Mouse (Mus musculus): ENCODE measurements at regions not wholly inside any gene's neighbourhood (a gene's known extent, or its start where the extent isn't known, plus 50 kb on each side); places are given as distances from the start of the nearest gene placed in this dataset.

DNA sequence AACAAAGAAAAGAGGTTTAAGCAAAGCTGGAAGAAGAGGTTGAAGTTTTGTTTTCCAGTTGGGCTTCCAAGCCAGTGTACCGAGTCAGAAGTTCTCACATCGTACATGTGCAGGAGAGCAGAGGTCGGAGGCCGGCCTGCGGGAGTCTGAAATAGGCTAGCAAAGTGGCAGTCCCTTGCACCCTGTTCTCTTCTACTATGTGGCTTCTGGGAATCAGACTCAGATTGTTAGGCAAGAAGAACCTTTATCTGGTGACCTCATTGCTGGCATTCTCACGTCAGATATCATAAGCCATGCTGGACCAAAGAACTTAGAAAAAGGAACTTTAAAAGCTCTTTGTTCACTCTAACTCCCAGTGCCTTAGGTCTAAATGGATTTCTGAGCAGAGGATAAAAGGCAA, 112.0 kb upstream of the Tbl1xr1 start:
- Histone ChIP-seq H3K4me3 (no peak overlapping the region), H3K79me2 (ENCODE audit: control insufficient read depth, insufficient read depth) (no peaks in the 10 kb centered on the region), H3K27me3 (ENCODE audit: control insufficient read depth, insufficient read depth, insufficient read length) (no peaks in the 10 kb centered on the region), H3K4me2 (ENCODE audit: low read depth) (no peak overlapping the region), H3ac (ENCODE audit: control insufficient read depth, insufficient read length) (no peak overlapping the region), H3K36me3 (ENCODE audit: control insufficient read depth, insufficient read depth) (no peaks in the 10 kb centered on the region)
- TF ChIP-seq MYOD1 (IDR thresholded peaks at IDR 0.05; ENCODE audit: control insufficient read depth in 1 of 3, insufficient read length in 2 of 3, low read depth in 2 of 3) (no peak), TCF3 (IDR thresholded peaks at IDR 0.05; ENCODE audit: insufficient read length, low read depth) (no peak), USF1 (IDR thresholded peaks at IDR 0.05; ENCODE audit: low read depth) (no peak), MAX (IDR thresholded peaks at IDR 0.05; ENCODE audit: low read depth) (no peak), POLR2A (IDR thresholded peaks at IDR 0.05; ENCODE audit: insufficient read length, low read depth) (no peak), E2F4 (IDR thresholded peaks at IDR 0.05; ENCODE audit: insufficient read depth) (no peak), TCF12 (IDR thresholded peaks at IDR 0.05; ENCODE audit: insufficient read depth, poor library complexity, severe bottlenecking) (no peak), POLR2AphosphoS2 (IDR thresholded peaks at IDR 0.05; ENCODE audit: insufficient read length, low read depth) (no peak), REST (IDR thresholded peaks at IDR 0.05; ENCODE audit: insufficient read depth, insufficient read length) (no peak), CEBPB (IDR thresholded peaks at IDR 0.05; ENCODE audit: insufficient read depth, poor library complexity, severe bottlenecking) (no peak), MYOG (IDR thresholded peaks at IDR 0.05; ENCODE audit: control insufficient read depth in 1 of 3, insufficient read depth in 1 of 3, insufficient read length in 2 of 3, low read depth in 2 of 3) (no peak), SRF (IDR thresholded peaks at IDR 0.05; ENCODE audit: control insufficient read depth, insufficient read length, low read depth) (no peak)

- Histone ChIP-seq H3K36me3 (ENCODE audit: control insufficient read depth, insufficient read depth) (no peaks in the 10 kb centered on the region), H3ac (ENCODE audit: control insufficient read depth, insufficient read length) (no peak overlapping the region), H3K4me2 (ENCODE audit: low read depth) (no peak overlapping the region), H3K4me3 (no peak overlapping the region), H3K27me3 (ENCODE audit: control insufficient read depth, insufficient read depth, insufficient read length) (no peaks in the 10 kb centered on the region), H3K79me2 (ENCODE audit: control insufficient read depth, insufficient read depth) (no peaks in the 10 kb centered on the region)
- TF ChIP-seq TCF12 (IDR thresholded peaks at IDR 0.05; ENCODE audit: insufficient read depth, poor library complexity, severe bottlenecking) (no peak), USF1 (IDR thresholded peaks at IDR 0.05; ENCODE audit: low read depth) (no peak), MYOD1 (IDR thresholded peaks at IDR 0.05; ENCODE audit: control insufficient read depth in 1 of 3, insufficient read length in 2 of 3, low read depth in 2 of 3) (no peak), POLR2AphosphoS2 (IDR thresholded peaks at IDR 0.05; ENCODE audit: insufficient read length, low read depth) (no peak), SRF (IDR thresholded peaks at IDR 0.05; ENCODE audit: control insufficient read depth, insufficient read length, low read depth) (no peak), REST (IDR thresholded peaks at IDR 0.05; ENCODE audit: insufficient read depth, insufficient read length) (no peak), MAX (IDR thresholded peaks at IDR 0.05; ENCODE audit: low read depth) (no peak), POLR2A (IDR thresholded peaks at IDR 0.05; ENCODE audit: insufficient read length, low read depth) (no peak), CEBPB (IDR thresholded peaks at IDR 0.05; ENCODE audit: insufficient read depth, poor library complexity, severe bottlenecking) (no peak)
These were observed 110.9 kb upstream of the Tbl1xr1 start for GRCm38 (mm10) chr3:21965556-21965955.

DNA sequence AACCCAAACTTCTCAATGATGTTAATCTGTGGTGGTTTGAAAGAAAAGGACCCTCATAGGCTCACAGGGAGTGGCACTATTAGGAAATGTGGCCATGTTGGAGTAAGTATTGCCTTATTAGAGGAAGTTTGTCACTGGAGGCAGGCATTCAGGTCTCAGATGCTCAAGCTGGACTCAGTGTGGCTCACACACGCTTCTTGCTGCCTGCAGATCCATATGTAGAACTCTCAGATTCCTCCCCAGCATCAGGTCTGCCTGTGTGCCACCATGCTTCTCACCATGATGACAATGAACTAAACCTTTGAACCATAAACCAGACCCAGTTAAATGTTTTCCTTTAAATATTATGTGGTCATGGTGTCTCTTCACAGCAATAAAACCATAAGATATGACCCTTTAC, 104.7 kb upstream of the Tbl1xr1 start:
- Histone ChIP-seq H3K79me2 (ENCODE audit: control insufficient read depth, insufficient read depth) (no peaks in the 10 kb centered on the region), H3ac (ENCODE audit: control insufficient read depth, insufficient read length) (no peak overlapping the region), H3K4me3 (no peak overlapping the region), H3K36me3 (ENCODE audit: control insufficient read depth, insufficient read depth) (no peaks in the 10 kb centered on the region), H3K27me3 (ENCODE audit: control insufficient read depth, insufficient read depth, insufficient read length) (no peaks in the 10 kb centered on the region), H3K4me2 (ENCODE audit: low read depth) (no peak overlapping the region)
- TF ChIP-seq USF1 (IDR thresholded peaks at IDR 0.05; ENCODE audit: low read depth) (no peak), SRF (IDR thresholded peaks at IDR 0.05; ENCODE audit: control insufficient read depth, insufficient read length, low read depth) (no peak), POLR2A (IDR thresholded peaks at IDR 0.05; ENCODE audit: insufficient read length, low read depth) (no peak), TCF3 (IDR thresholded peaks at IDR 0.05; ENCODE audit: insufficient read length, low read depth) (no peak), E2F4 (IDR thresholded peaks at IDR 0.05; ENCODE audit: insufficient read depth) (no peak), TCF12 (IDR thresholded peaks at IDR 0.05; ENCODE audit: insufficient read depth, poor library complexity, severe bottlenecking) (no peak), CEBPB (IDR thresholded peaks at IDR 0.05; ENCODE audit: insufficient read depth, poor library complexity, severe bottlenecking) (no peak), MYOG (IDR thresholded peaks at IDR 0.05; ENCODE audit: control insufficient read depth in 1 of 3, insufficient read depth in 1 of 3, insufficient read length in 2 of 3, low read depth in 2 of 3) (no peak), REST (IDR thresholded peaks at IDR 0.05; ENCODE audit: insufficient read depth, insufficient read length) (no peak), MYOD1 (IDR thresholded peaks at IDR 0.05; ENCODE audit: control insufficient read depth in 1 of 3, insufficient read length in 2 of 3, low read depth in 2 of 3) (no peak), MAX (IDR thresholded peaks at IDR 0.05; ENCODE audit: low read depth) (no peak), POLR2AphosphoS2 (IDR thresholded peaks at IDR 0.05; ENCODE audit: insufficient read length, low read depth) (no peak)

GRCm38 (mm10) chr3:21973153-21973552, 103.3 kb upstream of the Tbl1xr1 start:
- no peaks in the 10 kb centered on the region for H3K36me3 ChIP-seq (ENCODE audit: control insufficient read depth, insufficient read depth)
- TF ChIP-seq POLR2AphosphoS2 (IDR thresholded peaks at IDR 0.05; ENCODE audit: insufficient read length, low read depth) (no peak), POLR2A (IDR thresholded peaks at IDR 0.05; ENCODE audit: insufficient read length, low read depth) (no peak), TCF3 (IDR thresholded peaks at IDR 0.05; ENCODE audit: insufficient read length, low read depth) (no peak), MAX (IDR thresholded peaks at IDR 0.05; ENCODE audit: low read depth) (no peak), E2F4 (IDR thresholded peaks at IDR 0.05; ENCODE audit: insufficient read depth) (no peak), REST (IDR thresholded peaks at IDR 0.05; ENCODE audit: insufficient read depth, insufficient read length) (no peak), CEBPB (IDR thresholded peaks at IDR 0.05; ENCODE audit: insufficient read depth, poor library complexity, severe bottlenecking) (no peak), MYOG (IDR thresholded peaks at IDR 0.05; ENCODE audit: control insufficient read depth in 1 of 3, insufficient read depth in 1 of 3, insufficient read length in 2 of 3, low read depth in 2 of 3) (no peak), SRF (IDR thresholded peaks at IDR 0.05; ENCODE audit: control insufficient read depth, insufficient read length, low read depth) (no peak)
- no peak overlapping the region for H3K4me2 ChIP-seq (ENCODE audit: low read depth)
- no peak overlapping the region for H3K4me3 ChIP-seq
- no peaks in the 10 kb centered on the region for H3K27me3 ChIP-seq (ENCODE audit: control insufficient read depth, insufficient read depth, insufficient read length)
- H3ac ChIP-seq (ENCODE audit: control insufficient read depth, insufficient read length): no peak overlapping the region
- no peaks in the 10 kb centered on the region for H3K79me2 ChIP-seq (ENCODE audit: control insufficient read depth, insufficient read depth)

GRCm38 (mm10) chr3:21973681-21974080, 102.8 kb upstream of the Tbl1xr1 start:
- no peak overlapping the region for H3K4me2 ChIP-seq (ENCODE audit: low read depth)
- no peaks in the 10 kb centered on the region for H3K36me3 ChIP-seq (ENCODE audit: control insufficient read depth, insufficient read depth)
- no peaks in the 10 kb centered on the region for H3K27me3 ChIP-seq (ENCODE audit: control insufficient read depth, insufficient read depth, insufficient read length)
- no peaks in the 10 kb centered on the region for H3K79me2 ChIP-seq (ENCODE audit: control insufficient read depth, insufficient read depth)
- H3ac ChIP-seq (ENCODE audit: control insufficient read depth, insufficient read length): no peak overlapping the region
- TF ChIP-seq TCF3 (IDR thresholded peaks at IDR 0.05; ENCODE audit: insufficient read length, low read depth) (no peak), TCF12 (IDR thresholded peaks at IDR 0.05; ENCODE audit: insufficient read depth, poor library complexity, severe bottlenecking) (no peak), POLR2AphosphoS2 (IDR thresholded peaks at IDR 0.05; ENCODE audit: insufficient read length, low read depth) (no peak), MAX (IDR thresholded peaks at IDR 0.05; ENCODE audit: low read depth) (no peak), SRF (IDR thresholded peaks at IDR 0.05; ENCODE audit: control insufficient read depth, insufficient read length, low read depth) (no peak), POLR2A (IDR thresholded peaks at IDR 0.05; ENCODE audit: insufficient read length, low read depth) (no peak), USF1 (IDR thresholded peaks at IDR 0.05; ENCODE audit: low read depth) (no peak), E2F4 (IDR thresholded peaks at IDR 0.05; ENCODE audit: insufficient read depth) (no peak), MYOG (IDR thresholded peaks at IDR 0.05; ENCODE audit: control insufficient read depth in 1 of 3, insufficient read depth in 1 of 3, insufficient read length in 2 of 3, low read depth in 2 of 3) (no peak), REST (IDR thresholded peaks at IDR 0.05; ENCODE audit: insufficient read depth, insufficient read length) (no peak), CEBPB (IDR thresholded peaks at IDR 0.05; ENCODE audit: insufficient read depth, poor library complexity, severe bottlenecking) (no peak), MYOD1 (IDR thresholded peaks at IDR 0.05; ENCODE audit: control insufficient read depth in 1 of 3, insufficient read length in 2 of 3, low read depth in 2 of 3) (no peak)
- H3K4me3 ChIP-seq: no peak overlapping the region
